Mouse (Mus musculus) midbrain, embryonic 14.5 days (tissue): Measurements from ENCODE around the gene Tube1. TPM values are rescaled to one million over a fixed set of nuclear protein-coding genes. Genes with fewer than 3 reads are reported as not detected.

ENCODE experiments used
- ATAC-seq: fragments of 200-750 bp; cut with Nextera tagmentation; 2 replicates; pipeline ENCODE4 v1.8.0; 2017; ENCODE audit warnings: moderate number of reproducible peaks, moderate library complexity; ENCODE audit not compliant: low FRiP score, low TSS enrichment
- DNase-seq: peaks from one replicate; pipeline ENCODE4 v3.0.0-alpha.2; 2015
- H3K27ac ChIP-seq: fragments of 300-500 bp; sonication (generic); replicated peaks from 2 replicates; pipeline ENCODE4 v1.5.1; 2014; ENCODE audit warnings: mild to moderate bottlenecking, low read depth, low read length, moderate library complexity
- H3K27me3 ChIP-seq: fragments of 300-500 bp; sonication (generic); 2 replicates; pipeline ENCODE4 v1.6.1; 2014; ENCODE audit warnings: low read length, control low read depth, mixed read lengths; ENCODE audit not compliant: control insufficient read depth, insufficient read depth
- H3K36me3 ChIP-seq: fragments of 300-500 bp; sonication (generic); 2 replicates; pipeline ENCODE4 v1.6.1; 2014; ENCODE audit warnings: low read length, control low read depth; ENCODE audit not compliant: control insufficient read depth, insufficient read depth
- H3K4me1 ChIP-seq: fragments of 300-500 bp; sonication (generic); 2 replicates; pipeline ENCODE4 v1.6.1; 2014; ENCODE audit warnings: mild to moderate bottlenecking, antibody characterized with exemption, low read length, control low read depth; ENCODE audit not compliant: control insufficient read depth, insufficient read depth
- H3K4me2 ChIP-seq: fragments of 300-500 bp; sonication (generic); 2 replicates; pipeline ENCODE4 v1.6.1; 2014; ENCODE audit warnings: mild to moderate bottlenecking, low read length, moderate library complexity
- H3K4me3 ChIP-seq: fragments of 300-500 bp; sonication (generic); replicated peaks from 2 replicates; pipeline ENCODE4 v1.5.1; 2014; ENCODE audit warnings: low read depth, low read length
- H3K9ac ChIP-seq: fragments of 300-500 bp; sonication (generic); replicated peaks from 2 replicates; pipeline ENCODE4 v1.6.1; 2014; ENCODE audit warnings: mild to moderate bottlenecking, low read length, moderate library complexity
- H3K9me3 ChIP-seq: fragments of 300-500 bp; sonication (generic); 2 replicates; pipeline ENCODE4 v1.6.1; 2016; ENCODE audit warnings: low read length, control low read depth, mixed read lengths; ENCODE audit not compliant: control insufficient read depth
- WGBS: fragments of 180-500 bp; shearing (Covaris S2); extraction: QIAGEN DNeasy Blood & Tissue Kit; methylation state at CpG from one replicate; pipeline ENCODE4 v1.1.7; 2014; 5-methylcytosine and 5-hydroxymethylcytosine counted together
- polyA plus RNA-seq: library from polyadenylated mRNA; unstranded; fragments of >200 nt; fragmentation: Nextera tagmentation; extraction: Ambion mirVana; gene quantifications from 2 replicates; pipeline ENCODE4 v1.2.1, GENCODE M21; 2014

Tube1 gene
- polyA plus RNA-seq, 1 experiment from 2014 or later: 11.7 TPM

GRCm38 (mm10) chr10:39161406-39161805 is 27.6 kb downstream of the Tube1 start:
- H3K27me3 ChIP-seq: no peaks in the 10 kb centered on the region
- no peak overlapping the region for H3K4me3 ChIP-seq
- H3K4me1 ChIP-seq: peaks cover 15% of the 10 kb centered on the region
- H3K4me2 ChIP-seq: no peak overlapping the region
- H3K36me3 ChIP-seq: no peaks in the 10 kb centered on the region
- no peak for ATAC-seq
- no peaks in the 10 kb centered on the region for H3K9me3 ChIP-seq
- H3K27ac ChIP-seq: no peak overlapping the region
- no peak overlapping the region for H3K9ac ChIP-seq
- DNase-seq: no peak
- 100% methylated on average over 1 of the region's 1 CpGs for WGBS

GRCm38 (mm10) chr10:39162666-39163484 is 29.1 kb downstream of the Tube1 start:
- Histone ChIP-seq H3K9ac (no peak overlapping the region), H3K36me3 (no peaks in the 10 kb centered on the region), H3K27ac (no peak overlapping the region), H3K4me1 (peaks cover 18% of the 10 kb centered on the region), H3K9me3 (no peaks in the 10 kb centered on the region), H3K4me3 (no peak overlapping the region), H3K4me2 (no peak overlapping the region), H3K27me3 (no peaks in the 10 kb centered on the region)
- WGBS: 56% methylated on average over 18 of the region's 18 CpGs
- DNase-seq (no peak), ATAC-seq (no peak)

- Histone ChIP-seq H3K9ac (no peak within 1 kb of the TSS), H3K27ac (no peak within 1 kb of the TSS), H3K4me1 (peaks cover 18% of the 10 kb centered on the region), H3K36me3 (no peaks in the 10 kb centered on the region), H3K9me3 (no peaks in the 10 kb centered on the region), H3K4me2 (no peak within 1 kb of the TSS), H3K27me3 (no peaks in the 10 kb centered on the region), H3K4me3 (no peak within 1 kb of the TSS)
- no peak for ATAC-seq
- no peak for DNase-seq
- 93% methylated on average over 10 of the region's 10 CpGs for WGBS
These were observed 29.9 kb downstream of the Tube1 start, which contains the start of gene Ccn6 for GRCm38 (mm10) chr10:39163694-39164093. Gene Ccn6 (minus strand): TSS chr10:39163794.

- H3K9ac ChIP-seq: peak overlapping the region; percentile 45; the same call in 1 of the 2 replicates
- DNase-seq (peak; percentile 85), ATAC-seq (peak; percentile 32; the same call in 1 of the 2 replicates)
- peaks cover 25% of the 10 kb centered on the region for H3K4me1 ChIP-seq
- no peaks in the 10 kb centered on the region for H3K36me3 ChIP-seq
- WGBS: 9% methylated on average over 11 of the region's 11 CpGs
- H3K27me3 ChIP-seq: no peaks in the 10 kb centered on the region
- peak overlapping the region; percentile 36 for H3K4me3 ChIP-seq
- H3K27ac ChIP-seq: peak overlapping the region; percentile 85
- peak overlapping the region; percentile 55 for H3K4me2 ChIP-seq
- H3K9me3 ChIP-seq: no peaks in the 10 kb centered on the region
These were observed 31.9 kb downstream of the Tube1 start for GRCm38 (mm10) chr10:39165632-39166115.

GRCm38 (mm10) chr10:39167611-39168010 is 33.8 kb downstream of the Tube1 start:
- Histone ChIP-seq H3K4me2 (no peak overlapping the region), H3K4me1 (peaks cover 34% of the 10 kb centered on the region), H3K4me3 (no peak overlapping the region), H3K27ac (no peak overlapping the region), H3K27me3 (no peaks in the 10 kb centered on the region), H3K9me3 (no peaks in the 10 kb centered on the region), H3K9ac (no peak overlapping the region), H3K36me3 (no peaks in the 10 kb centered on the region)
- WGBS: 89% methylated on average over 11 of the region's 11 CpGs
- ATAC-seq (no peak), DNase-seq (no peak)

- 50% methylated on average over 9 of the region's 9 CpGs for WGBS
- peaks cover 43% of the 10 kb centered on the region for H3K4me1 ChIP-seq
These were observed 35.9 kb downstream of the Tube1 start for GRCm38 (mm10) chr10:39169642-39170041.

GRCm38 (mm10) chr10:39170181-39170580 is 36.4 kb downstream of the Tube1 start:
- peak; percentile 87 for DNase-seq
- H3K36me3 ChIP-seq: no peaks in the 10 kb centered on the region
- H3K4me2 ChIP-seq: peak overlapping the region; percentile 41
- H3K9ac ChIP-seq: 0 out of 2 replicates have a peak overlapping the region, but pooled peaks have one; percentile 17
- no peak; the same call in 1 of the 2 replicates for ATAC-seq
- no peaks in the 10 kb centered on the region for H3K27me3 ChIP-seq
- 7% methylated on average over 8 of the region's 8 CpGs for WGBS
- 0 out of 2 replicates have a peak overlapping the region, but pooled peaks have one; percentile 1 for H3K4me3 ChIP-seq
- no peaks in the 10 kb centered on the region for H3K9me3 ChIP-seq
- no peak overlapping the region; the same call in 1 of the 2 replicates for H3K27ac ChIP-seq
- peaks cover 40% of the 10 kb centered on the region for H3K4me1 ChIP-seq

More at GRCm38 (mm10) chr10:39169642-39170041, 35.9 kb downstream of the Tube1 start:
- Histone ChIP-seq H3K9ac (no peak overlapping the region), H3K4me3 (no peak overlapping the region), H3K27me3 (no peaks in the 10 kb centered on the region), H3K27ac (no peak overlapping the region), H3K9me3 (no peaks in the 10 kb centered on the region), H3K36me3 (no peaks in the 10 kb centered on the region), H3K4me2 (peak overlapping the region; percentile 41)
- ATAC-seq: no peak
- peak; percentile 24 for DNase-seq

GRCm38 (mm10) chr10:39170706-39171105 is 36.9 kb downstream of the Tube1 start:
- Histone ChIP-seq H3K36me3 (no peaks in the 10 kb centered on the region), H3K27ac (no peak overlapping the region; the same call in 1 of the 2 replicates), H3K4me2 (peak overlapping the region; percentile 41), H3K9ac (peak overlapping the region; percentile 17; the same call in 1 of the 2 replicates), H3K4me1 (peaks cover 35% of the 10 kb centered on the region), H3K4me3 (0 out of 2 replicates have a peak overlapping the region, but pooled peaks have one; percentile 1), H3K9me3 (no peaks in the 10 kb centered on the region), H3K27me3 (no peaks in the 10 kb centered on the region)
- 16% methylated on average over 6 of the region's 6 CpGs for WGBS
- 0 out of 2 replicates have a peak, but pooled peaks have one; percentile 0 for ATAC-seq
- no peak for DNase-seq
